Mouse (Mus musculus) E14TG2a.4 (cell line): ENCODE results near the gene Camsap1.

Source experiments
- H3K27me3 ChIP-seq: 2 replicates; pipeline ENCODE4 v1.6.1; 2014; ENCODE audit warnings: low read length, control low read depth; ENCODE audit not compliant: insufficient read depth
- H3K36me3 ChIP-seq: 2 replicates; pipeline ENCODE4 v1.6.1; 2014; ENCODE audit warnings: low read length, control low read depth; ENCODE audit not compliant: insufficient read depth
- H3K4me1 ChIP-seq: replicated peaks from 2 replicates; pipeline ENCODE4 v1.6.1; 2014; ENCODE audit warnings: low read depth, low read length, control low read depth
- H3K4me3 ChIP-seq: replicated peaks from 2 replicates; pipeline ENCODE4 v1.5.1; 2014; ENCODE audit warnings: mild to moderate bottlenecking, low read length
- H3K9me3 ChIP-seq: 2 replicates; pipeline ENCODE4 v1.6.1; 2014; ENCODE audit warnings: low read length, control low read depth
- CTCF ChIP-seq: conservative IDR thresholded peaks from 2 replicates; pipeline ENCODE4 v1.5.1; 2014; ENCODE audit warnings: low read length
- NANOG ChIP-seq: IDR thresholded peaks from 2 replicates; pipeline ENCODE4 v1.6.1; 2014; ENCODE audit warnings: borderline replicate concordance, low read length, mixed read lengths
- POU5F1 ChIP-seq: IDR thresholded peaks from 2 replicates; pipeline ENCODE4 v1.6.1; 2014; ENCODE audit warnings: low read length, borderline replicate concordance

The Camsap1 gene

GRCm38 (mm10) chr2:25983159-25983907, at the start of gene Camsap1:
Gene Camsap1 (minus strand): TSS chr2:25983282.
- Histone ChIP-seq H3K27me3 (peaks cover 4% of the 10 kb centered on the region; the same call in 1 of the 2 replicates), H3K4me1 (peaks cover 42% of the 10 kb centered on the region), H3K4me3 (peak within 1 kb of the TSS; percentile 90), H3K36me3 (peaks cover 22% of the 10 kb centered on the region), H3K9me3 (no peaks in the 10 kb centered on the region)
- no peak for TF ChIP-seq CTCF
- TF ChIP-seq NANOG, result no peak
- TF ChIP-seq POU5F1, result no peak

GRCm38 (mm10) chr2:26030288-26030687, 47.2 kb upstream of the Camsap1 start:
- TF ChIP-seq POU5F1 (no peak), CTCF (peak; percentile 19; the same call in 1 of the 2 replicates)
- Histone ChIP-seq H3K27me3 (peaks cover 7% of the 10 kb centered on the region; the same call in 1 of the 2 replicates), H3K36me3 (no peaks in the 10 kb centered on the region), H3K4me1 (peaks cover 8% of the 10 kb centered on the region; the same call in 1 of the 2 replicates), H3K4me3 (no peak overlapping the region), H3K9me3 (no peaks in the 10 kb centered on the region)

- TF ChIP-seq NANOG (no peak), CTCF (peak; percentile 99)
- Histone ChIP-seq H3K4me3 (no peak overlapping the region), H3K4me1 (peaks cover 37% of the 10 kb centered on the region), H3K27me3 (peaks cover 7% of the 10 kb centered on the region; the same call in 1 of the 2 replicates), H3K9me3 (no peaks in the 10 kb centered on the region), H3K36me3 (peaks cover 7% of the 10 kb centered on the region)
Observed at GRCm38 (mm10) chr2:26024138-26025075, 41.3 kb upstream of the Camsap1 start.

DNA sequence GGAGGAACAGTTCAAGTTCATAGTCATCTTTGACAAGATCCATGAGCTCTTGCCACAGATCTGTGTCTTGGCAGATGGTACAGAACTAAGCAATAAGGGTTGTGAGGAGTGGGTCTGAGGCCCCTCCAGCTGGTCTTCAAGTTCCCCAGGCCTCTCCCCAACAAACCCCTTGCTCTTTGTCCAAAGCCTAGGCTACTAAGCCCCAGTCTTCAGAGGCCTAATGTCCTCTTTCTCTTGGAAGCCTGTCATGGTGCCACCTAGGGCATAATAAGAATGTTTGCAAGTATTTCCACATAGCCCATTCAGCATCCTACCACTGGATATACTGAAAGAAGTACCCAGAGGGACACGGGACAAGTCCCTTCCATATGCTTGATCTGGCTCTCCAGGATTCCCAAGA, 39.5 kb upstream of the Camsap1 start:
- H3K27me3 ChIP-seq, result no peaks in the 10 kb centered on the region
- peaks cover 24% of the 10 kb centered on the region for H3K36me3 ChIP-seq
- no peaks in the 10 kb centered on the region for H3K9me3 ChIP-seq
- TF ChIP-seq POU5F1, result no peak
- no peak for TF ChIP-seq NANOG
- no peak for TF ChIP-seq CTCF
- H3K4me1 ChIP-seq, result peaks cover 42% of the 10 kb centered on the region
- no peak overlapping the region for H3K4me3 ChIP-seq

- peaks cover 26% of the 10 kb centered on the region for H3K36me3 ChIP-seq
- no peaks in the 10 kb centered on the region for H3K9me3 ChIP-seq
- TF ChIP-seq POU5F1 (no peak), CTCF (no peak), NANOG (no peak)
- H3K4me1 ChIP-seq, result peaks cover 47% of the 10 kb centered on the region
- H3K27me3 ChIP-seq, result no peaks in the 10 kb centered on the region
- H3K4me3 ChIP-seq, result peak overlapping the region; percentile 70
Observed at GRCm38 (mm10) chr2:26022258-26022565, 39.1 kb upstream of the Camsap1 start.

DNA sequence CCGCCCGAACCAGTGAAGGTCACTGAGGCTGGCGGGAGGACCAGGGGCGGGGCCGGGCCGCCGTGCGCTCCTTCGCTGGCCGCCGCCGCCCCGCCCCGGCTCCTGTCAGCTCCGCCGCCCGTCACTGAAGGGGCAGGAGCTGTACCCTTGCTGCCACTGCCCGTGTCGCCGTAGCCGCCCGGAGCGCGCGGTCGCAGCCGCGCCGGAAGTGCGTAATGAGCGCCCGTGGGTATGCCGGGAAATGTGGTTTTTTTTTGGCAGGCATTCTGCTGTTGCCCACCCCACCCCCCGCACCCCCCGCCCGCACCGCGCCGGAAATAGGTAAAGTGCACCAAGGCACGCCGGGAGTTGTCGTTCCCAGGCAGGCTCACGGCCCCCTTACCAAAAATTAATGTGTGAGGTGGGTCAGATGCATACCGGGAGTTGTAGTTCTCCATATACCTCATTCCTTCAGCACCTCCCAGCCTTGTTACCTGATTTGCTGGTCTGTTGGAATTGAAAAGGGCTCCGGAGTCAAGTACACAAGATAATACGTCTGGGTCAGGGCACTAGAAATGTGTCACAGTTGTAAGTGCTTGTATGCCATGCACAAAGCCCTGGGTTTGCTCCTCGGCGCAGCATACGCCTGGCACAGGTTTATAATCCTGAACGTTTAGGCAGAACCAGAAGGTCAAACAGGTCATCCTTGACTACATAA, 38.6 kb upstream of the Camsap1 start, which contains the start of gene Ubac1:
Ubac1 (minus strand) TSS at position 187 of the 697 bp plus-strand sequence.
- Histone ChIP-seq H3K4me1 (peaks cover 46% of the 10 kb centered on the region), H3K9me3 (no peaks in the 10 kb centered on the region), H3K4me3 (peak within 1 kb of the TSS; percentile 94), H3K27me3 (no peaks in the 10 kb centered on the region), H3K36me3 (peaks cover 31% of the 10 kb centered on the region)
- no peak for TF ChIP-seq CTCF

- H3K4me3 ChIP-seq, result peak overlapping the region; percentile 94
- TF ChIP-seq NANOG, result no peak
- no peak for TF ChIP-seq CTCF
- no peak for TF ChIP-seq POU5F1
- no peaks in the 10 kb centered on the region for H3K27me3 ChIP-seq
- peaks cover 39% of the 10 kb centered on the region for H3K36me3 ChIP-seq
- H3K4me1 ChIP-seq, result peaks cover 45% of the 10 kb centered on the region
- H3K9me3 ChIP-seq, result no peaks in the 10 kb centered on the region
Observed at GRCm38 (mm10) chr2:26020714-26021560, 37.9 kb upstream of the Camsap1 start.

- TF ChIP-seq POU5F1 (no peak), NANOG (no peak), CTCF (no peak)
- Histone ChIP-seq H3K27me3 (no peaks in the 10 kb centered on the region), H3K36me3 (peaks cover 49% of the 10 kb centered on the region), H3K9me3 (no peaks in the 10 kb centered on the region), H3K4me3 (no peak overlapping the region), H3K4me1 (peaks cover 39% of the 10 kb centered on the region)
Observed at GRCm38 (mm10) chr2:26019923-26020322, 36.8 kb upstream of the Camsap1 start.
